Mouse (Mus musculus) MEL (cell line): ENCODE data around the gene Cblc. TPM values are rescaled to one million over a fixed set of nuclear protein-coding genes. Genes with fewer than 3 reads are reported as not detected.
A peak's percentile ranks its signal among the peaks of the same experiment; 100 is the strongest.

Experiments
- DNase-seq: peaks from one replicate; pipeline ENCODE4 v3.0.0; 2011; ENCODE audit warnings: low read depth, low spot score
- H3K27ac ChIP-seq: 2 replicates; pipeline ENCODE4 v1.5.1; 2012; ENCODE audit warnings: low read depth, mild to moderate bottlenecking, control low read depth, low read length, moderate library complexity; ENCODE audit not compliant: control insufficient read depth
- H3K27me3 ChIP-seq, 2 experiments: fragments of 150-350 bp in 1 of 2; sonication (generic) in 1 of 2; 2 replicates each; pipeline ENCODE4 v1.6.1; 2012; ENCODE audit warnings: low read length in 2 of 2, mild to moderate bottlenecking in 2 of 2, improper control_type of control experiment in 1 of 2, moderate library complexity in 1 of 2; ENCODE audit not compliant: insufficient read depth in 2 of 2, control insufficient read depth in 1 of 2
- H3K36me3 ChIP-seq, 2 experiments: 2 replicates each; pipeline ENCODE4 v1.6.1; 2012 to 2014; ENCODE audit warnings: low read length in 2 of 2, improper control_type of control experiment in 1 of 2, inconsistent platforms in 1 of 2, mild to moderate bottlenecking in 1 of 2; ENCODE audit not compliant: insufficient read depth in 2 of 2, control insufficient read depth in 1 of 2
- H3K4me1 ChIP-seq, 2 experiments: fragments of 150-350 bp in 1 of 2; sonication (generic) in 1 of 2; 2 replicates each; pipeline ENCODE4 v1.6.1; 2012; ENCODE audit warnings: low read length in 2 of 2, improper control_type of control experiment in 1 of 2, mild to moderate bottlenecking in 1 of 2; ENCODE audit not compliant: insufficient read depth in 2 of 2, control insufficient read depth in 1 of 2
- H3K4me3 ChIP-seq, 2 experiments: fragments of 150-350 bp in 1 of 2; sonication (generic) in 1 of 2; 2 replicates each; pipeline ENCODE4 v1.5.1; 2012; ENCODE audit warnings: low read depth in 2 of 2, low read length in 2 of 2, mild to moderate bottlenecking in 2 of 2, moderate library complexity in 2 of 2, control low read depth in 1 of 2, improper control_type of control experiment in 1 of 2; ENCODE audit not compliant: control insufficient read depth in 1 of 2, insufficient read depth in 1 of 2
- H3K79me2 ChIP-seq: 2 replicates; pipeline ENCODE4 v1.6.1; 2012; ENCODE audit warnings: mild to moderate bottlenecking, low read length, moderate library complexity; ENCODE audit not compliant: control insufficient read depth, poor library complexity, insufficient read depth
- H3K9ac ChIP-seq: 2 replicates; pipeline ENCODE4 v1.6.1; 2012; ENCODE audit warnings: low read depth, mild to moderate bottlenecking, control low read depth, low read length, moderate library complexity; ENCODE audit not compliant: control insufficient read depth, poor library complexity, severe bottlenecking
- H3K9me3 ChIP-seq: fragments of 150-350 bp; sonication (generic); replicated peaks from 2 replicates; pipeline ENCODE4 v1.6.1; 2012; ENCODE audit warnings: mild to moderate bottlenecking, low read length, improper control_type of control experiment, moderate library complexity; ENCODE audit not compliant: insufficient read depth
- BHLHE40 ChIP-seq: IDR thresholded peaks from 2 replicates; pipeline ENCODE4 v1.6.1; 2012; ENCODE audit warnings: low read depth, mild to moderate bottlenecking, inconsistent platforms, low read length, improper control_type of control experiment, borderline replicate concordance
- ELF1 ChIP-seq: IDR thresholded peaks from 2 replicates; pipeline ENCODE4 v1.6.1; 2014; ENCODE audit warnings: low read depth, mild to moderate bottlenecking, inconsistent platforms, low read length, improper control_type of control experiment, moderate library complexity
- GATA1 ChIP-seq: IDR thresholded peaks from 2 replicates; pipeline ENCODE4 v1.6.1; 2011; ENCODE audit warnings: low read depth, low read length, improper control_type of control experiment
- HCFC1 ChIP-seq: IDR thresholded peaks from 2 replicates; pipeline ENCODE4 v1.6.1; 2012; ENCODE audit warnings: low read depth, mild to moderate bottlenecking, inconsistent platforms, low read length, improper control_type of control experiment, moderate library complexity
- MAFK ChIP-seq: IDR thresholded peaks from 2 replicates; pipeline ENCODE4 v1.6.1; 2011; ENCODE audit warnings: low read depth, mild to moderate bottlenecking, low read length, improper control_type of control experiment, borderline replicate concordance
- MEF2A ChIP-seq: IDR thresholded peaks from 2 replicates; pipeline ENCODE4 v1.6.1; 2014; ENCODE audit warnings: low read depth, mild to moderate bottlenecking, inconsistent platforms, low read length, improper control_type of control experiment; ENCODE audit not compliant: poor library complexity, insufficient replicate concordance, severe bottlenecking; ENCODE audit errors: extremely low read depth
- MXI1 ChIP-seq: IDR thresholded peaks from 2 replicates; pipeline ENCODE4 v1.6.1; 2011; ENCODE audit warnings: mild to moderate bottlenecking, low read depth, low read length, improper control_type of control experiment
- MYB ChIP-seq: IDR thresholded peaks from 2 replicates; pipeline ENCODE4 v1.6.1; 2011; ENCODE audit warnings: mild to moderate bottlenecking, low read depth, low read length, improper control_type of control experiment
- NRF1 ChIP-seq: IDR thresholded peaks from 2 replicates; pipeline ENCODE4 v1.6.1; 2014; ENCODE audit warnings: low read depth, mild to moderate bottlenecking, inconsistent platforms, low read length, improper control_type of control experiment, moderate library complexity; ENCODE audit not compliant: poor library complexity, insufficient read depth, severe bottlenecking
- ZNF384 ChIP-seq: IDR thresholded peaks from 2 replicates; pipeline ENCODE4 v1.6.1; 2012; ENCODE audit warnings: low read depth, mild to moderate bottlenecking, inconsistent platforms, low read length, improper control_type of control experiment
- polyA plus RNA-seq, 2 experiments: library from polyadenylated mRNA; stranded (reverse) in 1 of 2; unstranded in 1 of 2; fragments of >175 nt in 1 of 2; fragments of >200 nt in 1 of 2; gene quantifications; 2 replicates each; pipeline versions ENCODE4 v1.2.1 to v1.2.4; 2012; ENCODE audit warnings: low replicate concordance in 2 of 2, low read depth in 1 of 2; ENCODE audit not compliant: insufficient read length in 2 of 2, insufficient read depth in 1 of 2, missing spikeins in 1 of 2
- total RNA-seq: library from RNA; depleted of rRNA; stranded (reverse); fragments of 300-350 nt; gene quantifications from 2 replicates; pipeline ENCODE4 v1.2.3, GENCODE M21; 2012

Cblc gene
- total and polyA plus RNA-seq, 3 experiments, result not detected

DNA sequence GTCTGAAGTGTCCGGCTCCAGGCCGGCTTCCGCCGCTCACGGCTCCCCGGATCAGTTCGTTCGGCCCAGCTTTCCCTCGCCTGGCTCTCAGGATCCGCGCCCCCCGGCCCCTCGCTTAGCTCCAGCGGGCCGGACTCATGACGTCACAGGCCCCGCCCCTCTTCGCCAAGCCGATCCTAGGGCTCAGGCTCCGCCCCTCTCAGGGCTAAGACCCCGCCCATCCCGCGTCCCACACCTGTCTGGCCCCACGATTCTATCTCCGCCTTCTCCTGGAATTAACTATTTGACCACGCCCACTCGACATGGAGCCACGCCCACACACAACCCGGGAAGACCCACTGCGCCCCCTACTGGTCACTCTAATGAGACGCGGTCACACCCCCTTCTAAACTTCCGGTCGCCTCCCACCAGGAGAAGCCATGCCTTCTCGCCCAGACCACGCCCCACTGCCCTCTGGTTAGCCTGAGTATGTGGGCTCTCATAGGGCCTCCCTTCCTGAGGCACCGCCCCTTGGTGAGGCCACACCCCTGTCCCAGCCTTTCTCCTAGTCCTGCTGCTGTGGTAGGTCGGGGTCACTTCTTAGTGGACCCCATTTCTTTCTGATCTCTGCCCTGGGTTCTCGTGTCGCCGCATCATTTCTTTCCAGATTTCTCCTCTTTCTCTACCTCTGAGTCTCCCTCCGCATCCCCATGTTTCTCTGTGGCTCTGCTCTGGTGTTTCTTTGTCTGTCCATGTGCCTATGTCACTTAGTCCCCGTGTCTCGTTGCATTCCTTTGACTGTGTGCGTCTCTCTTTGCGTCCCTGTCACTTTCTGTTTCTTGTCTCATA is 47.0 kb downstream of the Cblc start (continued):
- TF ChIP-seq NRF1 (0 out of 2 replicates have a peak, but pooled peaks have one; percentile 23), MAFK (no peak), BHLHE40 (no peak), HCFC1 (peak; percentile 66), MYB (no peak), GATA1 (no peak)

DNA sequence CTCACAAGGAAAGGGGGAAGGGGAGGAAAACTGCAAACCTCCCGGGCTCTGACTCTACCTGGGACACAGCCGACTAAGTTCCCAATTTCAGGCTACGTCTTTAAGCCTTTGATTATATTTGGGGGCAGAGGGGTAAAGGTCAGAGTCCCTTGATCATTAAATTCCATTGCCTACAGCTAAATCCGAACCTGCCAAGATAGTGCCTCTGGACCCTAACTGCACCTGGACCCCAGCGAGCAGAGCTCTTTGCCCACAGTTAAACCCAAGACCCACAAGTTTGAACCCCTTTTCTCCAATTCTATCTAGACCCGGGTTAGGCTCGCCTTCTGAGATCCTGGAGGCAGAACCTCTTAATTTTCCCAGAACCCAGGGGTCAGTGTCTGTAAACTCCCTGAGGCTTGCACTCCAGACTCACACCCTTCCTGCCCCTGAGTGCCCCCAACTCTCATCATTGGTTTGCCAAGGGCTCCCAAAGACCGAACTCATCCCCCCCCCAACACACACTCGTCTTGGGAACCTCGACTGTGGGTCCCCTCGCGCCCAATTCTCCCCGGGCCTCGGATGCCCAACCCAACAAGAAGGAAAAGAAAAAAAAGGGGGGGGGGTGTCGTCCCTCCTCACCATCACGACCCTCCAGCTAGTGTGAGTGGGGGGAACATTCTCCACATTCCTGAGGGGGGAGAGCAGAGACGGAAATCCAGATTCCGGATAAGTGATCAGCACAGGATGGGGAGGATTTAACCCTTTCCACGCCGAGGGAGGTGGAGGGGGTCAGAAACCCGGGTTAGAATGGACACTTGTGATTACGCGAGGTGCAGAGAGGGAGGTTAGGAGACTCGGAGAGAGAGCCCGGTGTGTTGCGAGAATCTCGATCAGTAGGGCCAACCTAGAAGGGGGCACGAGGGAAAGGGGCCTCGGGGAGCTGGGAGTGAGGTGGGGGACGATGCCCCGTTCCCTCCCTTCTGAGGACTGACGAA is 48.1 kb downstream of the Cblc start:
- Histone ChIP-seq H3K27me3 (no peaks in the 10 kb centered on the region), H3K27ac (no peak overlapping the region), H3K9me3 (no peaks in the 10 kb centered on the region), H3K4me1 (peaks cover 15 to 31% of the 10 kb centered on the region in 2 experiments), H3K79me2 (no peaks in the 10 kb centered on the region), H3K36me3 (peaks cover 0 to 19% of the 10 kb centered on the region in 2 experiments; a peak in 2 of 4 replicates), H3K9ac (peak overlapping the region; percentile 66), H3K4me3 (peak overlapping the region; percentile 56 to 61)
- peak; percentile 35 for DNase-seq
- TF ChIP-seq MEF2A, result no peak
- TF ChIP-seq MXI1, result 0 out of 2 replicates have a peak, but pooled peaks have one; percentile 23

DNA sequence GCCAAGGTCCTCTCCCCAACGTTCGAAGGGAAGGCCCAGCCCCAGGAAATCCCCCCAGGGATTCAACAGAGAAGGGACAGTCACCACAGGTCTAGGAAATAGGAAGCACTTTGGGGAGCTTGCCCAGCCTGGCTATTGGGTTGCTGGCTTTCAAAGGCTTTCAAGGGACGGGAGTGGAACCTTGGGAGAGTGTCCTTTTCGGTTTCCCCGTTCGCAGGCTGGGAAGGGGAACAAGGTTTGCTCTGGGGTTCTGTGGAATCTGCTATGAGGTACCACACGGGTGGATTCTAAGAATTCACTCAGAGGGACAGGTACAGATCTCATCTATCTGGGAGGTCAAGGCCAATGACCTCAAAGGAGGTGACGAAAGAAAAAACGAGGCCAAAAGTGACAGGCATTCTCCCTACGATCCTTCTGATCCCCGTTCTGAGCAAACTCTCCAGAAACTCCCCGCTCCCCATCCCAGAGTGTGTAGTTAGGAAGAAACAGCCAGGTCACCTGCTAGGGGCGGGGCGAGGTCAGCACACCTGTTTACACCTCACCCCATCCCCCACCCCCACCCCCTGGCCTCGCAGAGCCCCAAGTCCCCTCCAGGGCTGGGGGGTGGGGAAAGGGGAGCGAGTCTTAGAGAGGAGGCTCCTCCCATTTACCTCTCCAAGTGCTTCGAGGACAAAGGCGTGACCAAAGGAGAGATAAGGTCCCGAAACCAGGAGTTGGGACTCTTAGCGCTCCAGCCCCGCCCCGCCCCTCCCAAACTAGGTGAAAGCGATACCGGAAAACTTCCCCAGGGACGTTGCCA is 49.0 kb downstream of the Cblc start:
- Histone ChIP-seq H3K9me3 (no peaks in the 10 kb centered on the region), H3K9ac (peak overlapping the region; percentile 66), H3K4me1 (peaks cover 15 to 27% of the 10 kb centered on the region in 2 experiments), H3K27me3 (no peaks in the 10 kb centered on the region), H3K27ac (peak overlapping the region; percentile 49), H3K4me3 (peak overlapping the region; percentile 56 to 61), H3K36me3 (peaks cover 0 to 18% of the 10 kb centered on the region in 2 experiments; a peak in 2 of 4 replicates), H3K79me2 (no peaks in the 10 kb centered on the region)
- TF ChIP-seq MAFK, result no peak
- TF ChIP-seq ELF1, result 0 out of 2 replicates have a peak, but pooled peaks have one; percentile 6
- TF ChIP-seq ZNF384, result no peak
- peak; percentile 49 for DNase-seq
